Mouse (Mus musculus) kidney, postnatal 36 days (tissue): ENCODE data around the gene 4930438A08Rik.

ENCODE experiments used
- DNase-seq, 2 experiments: peaks; one replicate each; pipeline ENCODE4 v3.0.0; 2021 to 2022; ENCODE audit warnings: mixed read lengths in 2 of 2

4930438A08Rik gene

GRCm38 (mm10) chr11:58324614-58325229 lies 50.1 kb downstream of the 4930438A08Rik start:
- DNase-seq = no peak

- no peak for DNase-seq
Measured at GRCm38 (mm10) chr11:58326781-58327180, 52.2 kb downstream of the 4930438A08Rik start.

GRCm38 (mm10) chr11:58329906-58330275 lies 55.3 kb downstream of the 4930438A08Rik start:
- no peak for DNase-seq

- DNase-seq = peak; percentile 94 to 95
Measured at GRCm38 (mm10) chr11:58330276-58331148, 55.9 kb downstream of the 4930438A08Rik start, which contains the start of the genes Zfp672 and Sh3bp5l. Gene Zfp672, minus strand, starts transcription at chr11:58330339. Gene Sh3bp5l, plus strand, starts transcription at chr11:58330724.

- DNase-seq = no peak
Measured at GRCm38 (mm10) chr11:58331149-58331495, 56.5 kb downstream of the 4930438A08Rik start.

GRCm38 (mm10) chr11:58331546-58331945 lies 56.9 kb downstream of the 4930438A08Rik start:
- DNase-seq = no peak

GRCm38 (mm10) chr11:58334746-58335145 lies 60.1 kb downstream of the 4930438A08Rik start:
- peak; percentile 84 to 87 for DNase-seq
